Mouse (Mus musculus) midbrain, embryonic 11.5 days (tissue): ENCODE measurements at regions not wholly inside any gene's neighbourhood (a gene's known extent, or its start where the extent isn't known, plus 50 kb on each side); places are given as distances from the start of the nearest gene placed in this dataset.
"Not testable (repeated sequence)": the region's sequence is repeated elsewhere in the genome, so short reads cannot be mapped to it uniquely, and the experiment has no call there.

Source experiments
- ATAC-seq: fragments of 200-750 bp; cut with Nextera tagmentation; 2 replicates; pipeline ENCODE4 v1.8.0; 2017; ENCODE audit warnings: moderate TSS enrichment, moderate library complexity; ENCODE audit not compliant: low FRiP score
- DNase-seq: peaks from one replicate; pipeline ENCODE4 v3.0.0; 2015; ENCODE audit warnings: low spot score; ENCODE audit errors: missing footprints
- H3K27ac ChIP-seq: fragments of 300-500 bp; sonication (generic); 2 replicates; pipeline ENCODE4 v1.5.1; 2014; ENCODE audit warnings: low read depth, low read length
- H3K27me3 ChIP-seq: fragments of 300-500 bp; sonication (generic); 2 replicates; pipeline ENCODE4 v1.6.1; 2014; ENCODE audit warnings: mild to moderate bottlenecking, low read length, moderate library complexity, mixed read lengths; ENCODE audit not compliant: control insufficient read depth, insufficient read depth
- H3K36me3 ChIP-seq: fragments of 300-500 bp; sonication (generic); 2 replicates; pipeline ENCODE4 v1.6.1; 2014; ENCODE audit warnings: mild to moderate bottlenecking, low read length, moderate library complexity, mixed read lengths; ENCODE audit not compliant: control insufficient read depth, insufficient read depth
- H3K4me1 ChIP-seq: fragments of 300-500 bp; sonication (generic); 2 replicates; pipeline ENCODE4 v1.6.1; 2014; ENCODE audit warnings: low read length; ENCODE audit not compliant: control insufficient read depth, insufficient read depth
- H3K4me2 ChIP-seq: fragments of 300-500 bp; sonication (generic); 2 replicates; pipeline ENCODE4 v1.6.1; 2014; ENCODE audit warnings: mild to moderate bottlenecking, moderate library complexity
- H3K4me3 ChIP-seq: fragments of 300-500 bp; sonication (generic); 2 replicates; pipeline ENCODE4 v1.5.1; 2014; ENCODE audit warnings: low read depth, low read length
- H3K9ac ChIP-seq: fragments of 300-500 bp; sonication (generic); 2 replicates; pipeline ENCODE4 v1.6.1; 2014; ENCODE audit warnings: low read length
- H3K9me3 ChIP-seq: fragments of 300-500 bp; sonication (generic); 2 replicates; pipeline ENCODE4 v1.6.1; 2016; ENCODE audit warnings: low read length; ENCODE audit not compliant: control insufficient read depth
- WGBS: fragments of 180-500 bp; shearing (Covaris S2); extraction: QIAGEN DNeasy Blood & Tissue Kit; methylation state at CpG from one replicate; pipeline ENCODE4 v1.1.7; 2014; 5-methylcytosine and 5-hydroxymethylcytosine counted together

GRCm38 (mm10) chr4:10670846-10671428, 203.4 kb upstream of the 2610301B20Rik start:
- H3K9ac ChIP-seq, result no peak overlapping the region
- H3K4me1 ChIP-seq, result no peaks in the 10 kb centered on the region
- WGBS, result 78% methylated on average over 6 of the region's 6 CpGs
- no peaks in the 10 kb centered on the region for H3K27me3 ChIP-seq
- H3K4me2 ChIP-seq, result no peak overlapping the region
- H3K9me3 ChIP-seq, result no peaks in the 10 kb centered on the region
- H3K36me3 ChIP-seq, result no peaks in the 10 kb centered on the region
- DNase-seq (no peak), ATAC-seq (no peak)
- H3K27ac ChIP-seq, result no peak overlapping the region
- no peak overlapping the region for H3K4me3 ChIP-seq

GRCm38 (mm10) chr4:10691086-10691485, 183.2 kb upstream of the 2610301B20Rik start:
- 85% methylated on average over 9 of the region's 9 CpGs for WGBS
- no peak for ATAC-seq
- no peaks in the 10 kb centered on the region for H3K27me3 ChIP-seq
- H3K9ac ChIP-seq, result no peak overlapping the region
- H3K27ac ChIP-seq, result no peak overlapping the region
- H3K4me1 ChIP-seq, result no peaks in the 10 kb centered on the region
- H3K4me3 ChIP-seq, result no peak overlapping the region
- H3K4me2 ChIP-seq, result no peak overlapping the region
- H3K9me3 ChIP-seq, result no peaks in the 10 kb centered on the region
- H3K36me3 ChIP-seq, result no peaks in the 10 kb centered on the region
- no peak for DNase-seq

- Histone ChIP-seq H3K4me2 (no peak overlapping the region), H3K9me3 (no peaks in the 10 kb centered on the region), H3K4me1 (no peaks in the 10 kb centered on the region), H3K4me3 (no peak overlapping the region), H3K9ac (no peak overlapping the region), H3K27ac (no peak overlapping the region), H3K27me3 (no peaks in the 10 kb centered on the region), H3K36me3 (no peaks in the 10 kb centered on the region)
- no peak for ATAC-seq
- no peak for DNase-seq
- WGBS, result 73% methylated on average over 2 of the region's 2 CpGs
Observed at GRCm38 (mm10) chr4:10692860-10693259, 181.4 kb upstream of the 2610301B20Rik start.

DNA sequence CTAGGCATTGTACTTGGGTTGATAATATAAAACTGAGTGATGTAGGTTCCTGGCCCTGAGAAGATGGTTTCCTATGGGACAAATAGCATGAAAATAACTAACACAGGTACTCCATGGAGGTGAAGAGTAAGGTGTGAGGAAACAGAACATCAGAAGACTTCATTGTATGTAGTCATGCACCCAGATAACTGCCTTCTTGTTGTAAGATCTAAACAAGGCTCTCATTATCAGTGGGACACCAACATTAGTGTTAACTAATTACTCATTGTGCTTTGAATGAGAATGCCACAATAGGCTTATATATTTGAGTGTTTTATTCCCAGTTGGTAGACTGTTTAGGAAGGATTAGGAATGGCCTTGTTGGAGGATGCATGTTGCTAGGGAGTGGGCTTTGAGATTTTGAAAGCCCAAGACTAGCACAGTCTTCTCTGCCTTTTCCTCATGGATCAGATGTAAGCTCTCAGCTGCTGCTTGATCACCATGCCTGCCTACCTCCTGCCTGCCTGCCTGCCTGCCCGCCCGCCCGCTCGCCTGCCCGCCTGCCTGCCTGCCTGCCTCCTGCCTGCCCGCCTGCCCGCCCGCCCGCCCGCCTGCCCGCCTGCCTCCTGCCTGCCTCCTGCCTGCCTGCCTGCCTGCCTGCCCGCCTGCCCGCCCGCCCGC, 180.7 kb upstream of the 2610301B20Rik start:
- H3K27me3 ChIP-seq, result no peaks in the 10 kb centered on the region
- peak overlapping the region; percentile 20 for H3K4me3 ChIP-seq
- H3K4me2 ChIP-seq, result peak overlapping the region; percentile 13; the same call in 1 of the 2 replicates
- 42% methylated on average over 9 of the region's 15 CpGs for WGBS
- ATAC-seq, result no peak
- H3K4me1 ChIP-seq, result no peaks in the 10 kb centered on the region
- H3K9me3 ChIP-seq, result no peaks in the 10 kb centered on the region
- H3K36me3 ChIP-seq, result no peaks in the 10 kb centered on the region
- peak; percentile 85 for DNase-seq
- H3K27ac ChIP-seq, result no peak overlapping the region
- H3K9ac ChIP-seq, result no peak overlapping the region

- peak overlapping the region; percentile 20 for H3K4me3 ChIP-seq
- 60% methylated on average over 14 of the region's 21 CpGs for WGBS
- H3K4me2 ChIP-seq, result peak overlapping the region; percentile 13; the same call in 1 of the 2 replicates
- not testable (repeated sequence) for H3K27ac ChIP-seq, H3K9ac ChIP-seq, H3K27me3 ChIP-seq, DNase-seq, ATAC-seq, H3K4me1 ChIP-seq, H3K9me3 ChIP-seq, H3K36me3 ChIP-seq
Observed at GRCm38 (mm10) chr4:10694106-10694748, 180.1 kb upstream of the 2610301B20Rik start.

GRCm38 (mm10) chr4:10697225-10697836, 177.0 kb upstream of the 2610301B20Rik start:
- no peaks in the 10 kb centered on the region for H3K36me3 ChIP-seq
- H3K4me3 ChIP-seq, result no peak overlapping the region
- H3K9ac ChIP-seq, result no peak overlapping the region
- WGBS, result 84% methylated on average over 1 of the region's 1 CpGs
- H3K27me3 ChIP-seq, result no peaks in the 10 kb centered on the region
- DNase-seq, result no peak
- ATAC-seq, result no peak
- H3K27ac ChIP-seq, result no peak overlapping the region
- H3K4me2 ChIP-seq, result no peak overlapping the region
- H3K4me1 ChIP-seq, result no peaks in the 10 kb centered on the region
- no peaks in the 10 kb centered on the region for H3K9me3 ChIP-seq

DNA sequence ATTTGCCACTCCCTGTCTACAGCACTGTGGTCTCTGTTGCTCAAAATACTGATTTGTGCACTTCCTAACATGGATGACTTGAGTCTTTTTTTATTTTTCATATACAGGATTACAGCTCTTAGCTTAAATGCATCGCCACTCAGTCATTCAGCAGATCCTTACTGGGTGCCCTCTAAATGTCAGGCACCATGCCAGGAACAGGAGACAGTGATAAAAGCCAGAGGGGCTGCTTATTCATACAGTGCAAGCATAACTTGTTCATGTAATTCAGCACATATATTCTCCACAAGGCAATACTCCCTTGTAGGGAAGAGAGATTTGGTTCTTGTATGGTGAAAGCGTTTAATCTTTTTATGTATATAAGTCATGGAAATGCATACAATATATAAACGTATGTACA, 175.7 kb upstream of the 2610301B20Rik start:
- Histone ChIP-seq H3K4me2 (no peak overlapping the region), H3K4me1 (no peaks in the 10 kb centered on the region)

DNA sequence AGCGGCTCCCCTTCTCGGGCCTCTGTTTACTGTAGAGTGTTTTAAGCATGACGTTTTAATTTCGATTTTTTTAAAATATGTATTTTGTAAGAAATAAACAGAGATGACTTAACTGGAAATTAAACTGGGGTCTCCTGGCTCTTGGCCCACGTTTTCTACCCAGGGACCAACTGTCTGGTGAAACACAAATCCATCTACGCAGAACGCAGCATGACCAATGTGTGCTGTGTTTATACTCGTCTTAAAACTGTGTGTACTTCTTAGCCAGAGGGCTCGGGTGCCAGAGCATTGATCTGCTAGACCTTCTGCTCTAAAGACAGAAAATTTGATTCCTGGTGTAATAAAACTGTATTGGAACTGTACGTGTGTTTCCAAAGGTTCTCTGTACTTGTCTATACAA, 172.8 kb upstream of the 2610301B20Rik start:
- Histone ChIP-seq H3K9ac (no peak overlapping the region), H3K27ac (no peak overlapping the region), H3K9me3 (no peaks in the 10 kb centered on the region), H3K4me1 (no peaks in the 10 kb centered on the region), H3K27me3 (no peaks in the 10 kb centered on the region), H3K36me3 (no peaks in the 10 kb centered on the region), H3K4me3 (no peak overlapping the region), H3K4me2 (no peak overlapping the region)
- DNase-seq, result no peak
- no peak for ATAC-seq
- WGBS, result 88% methylated on average over 10 of the region's 10 CpGs

More for the DNA sequence above, 175.7 kb upstream of the 2610301B20Rik start:
- H3K9ac ChIP-seq, result no peak overlapping the region
- no peaks in the 10 kb centered on the region for H3K9me3 ChIP-seq
- DNase-seq (no peak), ATAC-seq (no peak)
- no peaks in the 10 kb centered on the region for H3K36me3 ChIP-seq
- 88% methylated on average over 3 of the region's 3 CpGs for WGBS
- H3K4me3 ChIP-seq, result no peak overlapping the region
- H3K27me3 ChIP-seq, result no peaks in the 10 kb centered on the region
- H3K27ac ChIP-seq, result no peak overlapping the region

DNA sequence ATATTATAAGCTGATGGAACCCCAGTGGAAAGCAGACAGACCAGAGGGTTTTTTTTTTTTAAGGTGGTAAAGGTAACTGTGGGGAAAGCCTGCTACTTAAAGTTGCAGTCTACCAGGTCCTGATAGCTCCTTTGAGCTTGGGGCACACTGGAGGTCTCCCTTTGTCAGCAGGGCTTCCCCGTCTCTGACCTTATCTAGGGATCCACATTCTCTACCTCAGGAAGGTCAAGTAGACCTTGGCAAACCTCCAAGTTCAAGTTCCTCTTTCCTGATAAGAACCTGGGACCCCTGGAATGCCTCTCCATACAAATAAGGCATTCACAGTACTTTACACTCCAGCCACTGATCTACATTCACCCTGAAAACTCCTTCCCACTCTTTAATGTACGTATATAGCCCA, 171.1 kb upstream of the 2610301B20Rik start:
- H3K4me2 ChIP-seq, result no peak overlapping the region
- H3K36me3 ChIP-seq, result no peaks in the 10 kb centered on the region
- DNase-seq (no peak), ATAC-seq (no peak)
- H3K27ac ChIP-seq, result no peak overlapping the region
- H3K9me3 ChIP-seq, result no peaks in the 10 kb centered on the region
- no peak overlapping the region for H3K9ac ChIP-seq
- no peaks in the 10 kb centered on the region for H3K27me3 ChIP-seq
- H3K4me3 ChIP-seq, result no peak overlapping the region
- H3K4me1 ChIP-seq, result no peaks in the 10 kb centered on the region
- 76% methylated on average over 2 of the region's 2 CpGs for WGBS
